Comparison of ENCODE assay signal across 14 mouse cellular contexts in genomic region chr2:74739869-74740268, GRCm38 (mm10). TPM values are rescaled to one million over a fixed set of nuclear protein-coding genes. Genes with fewer than 3 reads are reported as not detected.
A peak's percentile ranks its signal among the peaks of the same experiment; 100 is the strongest.
DNase-seq lines count a peak whose midpoint lies in the region; ATAC-seq and TF ChIP-seq lines count a peak whose summit lies in the region.
"Had no signal": no experiment of that assay in that cellular context is flagged by ENCODE, and none has a peak within 500 bp of the region (broad histone marks: within the 10 kb centered on the region; RNA-seq: fewer than 3 reads in every experiment).

No protein-coding gene starts in this region.

- H3K27ac ChIP-seq in kidney, embryonic 15.5 days = peak overlapping the region; percentile 96
- peak overlapping the region; percentile 99 for H3K27ac ChIP-seq in hindbrain, embryonic 13.5 days
- H3K27ac ChIP-seq in limb, embryonic 13.5 days = no peak overlapping the region
- no peak overlapping the region for H3K27ac ChIP-seq in midbrain, embryonic 13.5 days
- H3K27ac ChIP-seq: forebrain, embryonic 15.5 days had no signal

- TF ChIP-seq CTCF in lung, adult 2 months (IDR thresholded peaks at IDR 0.05; ENCODE audit: insufficient read depth, low read length) = no peak

- DNase-seq in kidney, adult 11 months = no peak
- peak; percentile 37 for DNase-seq in embryo, embryonic 9.5 days (ENCODE audit: extremely low spot score)
- no peak for DNase-seq in cerebellum, adult 9-11 months
- no peak for DNase-seq in lung, adult 2 months
- DNase-seq: layer of hippocampus, adult 9-11 months; lung, adult 18-20 months; right cerebral cortex, postnatal 14 days had no signal

- H3K4me2 ChIP-seq in kidney, embryonic 15.5 days = peak overlapping the region; percentile 77
- peak overlapping the region; percentile 83 for H3K4me2 ChIP-seq in hindbrain, embryonic 13.5 days
- peak overlapping the region; percentile 52 for H3K4me2 ChIP-seq in limb, embryonic 13.5 days (replicated peaks)
- no peak overlapping the region for H3K4me2 ChIP-seq in midbrain, embryonic 13.5 days (replicated peaks)
- H3K4me2 ChIP-seq: forebrain, embryonic 15.5 days had no signal

- H3K4me3 ChIP-seq in kidney, embryonic 15.5 days (replicated peaks) = peak overlapping the region; percentile 45
- H3K4me3 ChIP-seq in hindbrain, embryonic 13.5 days = peak overlapping the region; percentile 51
- H3K4me3 ChIP-seq in limb, embryonic 13.5 days = peak overlapping the region; percentile 22; the same call in 1 of the 2 replicates
- H3K4me3 ChIP-seq in lung, adult 2 months (replicated peaks; ENCODE audit: extremely low read depth, low read depth, low read length) = no peak overlapping the region
- no peak overlapping the region for H3K4me3 ChIP-seq in midbrain, embryonic 13.5 days (replicated peaks)
- H3K4me3 ChIP-seq: forebrain, embryonic 15.5 days had no signal

- 6% methylated on average over 14 of the region's 14 CpGs for WGBS in kidney, embryonic 15.5 days
- 3% methylated on average over 14 of the region's 14 CpGs for WGBS in hindbrain, embryonic 13.5 days
- 5% methylated on average over 14 of the region's 14 CpGs for WGBS in limb, embryonic 13.5 days
- 8% methylated on average over 14 of the region's 14 CpGs for WGBS in lung, adult 2 months
- WGBS in midbrain, embryonic 13.5 days = 2% methylated on average over 14 of the region's 14 CpGs

- no peaks in the 10 kb centered on the region for H3K36me3 ChIP-seq in kidney, embryonic 15.5 days
- peaks cover 10% of the 10 kb centered on the region; the same call in 1 of the 2 replicates for H3K36me3 ChIP-seq in hindbrain, embryonic 13.5 days
- H3K36me3 ChIP-seq in limb, embryonic 13.5 days = no peaks in the 10 kb centered on the region
- no peaks in the 10 kb centered on the region for H3K36me3 ChIP-seq in midbrain, embryonic 13.5 days
- H3K36me3 ChIP-seq: forebrain, embryonic 15.5 days had no signal

- no peak for TF ChIP-seq POLR2A in lung, adult 2 months (IDR thresholded peaks at IDR 0.05; ENCODE audit: borderline replicate concordance, extremely low read depth, low read depth, low read length)

- ATAC-seq in kidney, embryonic 15.5 days (replicated peaks; ENCODE audit: low FRiP score) = no peak
- no peak for ATAC-seq in hindbrain, embryonic 13.5 days (ENCODE audit: low FRiP score)
- no peak for ATAC-seq in limb, embryonic 13.5 days (ENCODE audit: low FRiP score, low read depth)
- ATAC-seq in midbrain, embryonic 13.5 days = no peak
- ATAC-seq: forebrain, embryonic 15.5 days; Patski had no signal

- no peaks in the 10 kb centered on the region for H3K9me3 ChIP-seq in kidney, embryonic 15.5 days (replicated peaks)
- no peaks in the 10 kb centered on the region for H3K9me3 ChIP-seq in hindbrain, embryonic 13.5 days
- H3K9me3 ChIP-seq in limb, embryonic 13.5 days = no peaks in the 10 kb centered on the region
- no peaks in the 10 kb centered on the region for H3K9me3 ChIP-seq in midbrain, embryonic 13.5 days
- H3K9me3 ChIP-seq: forebrain, embryonic 15.5 days had no signal

- H3K9ac ChIP-seq in kidney, embryonic 15.5 days = peak overlapping the region; percentile 53
- peak overlapping the region; percentile 96 for H3K9ac ChIP-seq in hindbrain, embryonic 13.5 days
- no peak overlapping the region for H3K9ac ChIP-seq in limb, embryonic 13.5 days
- no peak overlapping the region for H3K9ac ChIP-seq in midbrain, embryonic 13.5 days (replicated peaks)
- H3K9ac ChIP-seq: forebrain, embryonic 15.5 days had no signal

- H3K4me1 ChIP-seq in kidney, embryonic 15.5 days = peaks cover 73% of the 10 kb centered on the region
- H3K4me1 ChIP-seq in hindbrain, embryonic 13.5 days (replicated peaks) = peaks cover 42% of the 10 kb centered on the region
- peaks cover 32% of the 10 kb centered on the region for H3K4me1 ChIP-seq in limb, embryonic 13.5 days
- no peaks in the 10 kb centered on the region for H3K4me1 ChIP-seq in lung, adult 2 months (ENCODE audit: control insufficient read depth, insufficient read depth, low read length)
- peaks cover 4% of the 10 kb centered on the region; the same call in 1 of the 2 replicates for H3K4me1 ChIP-seq in midbrain, embryonic 13.5 days (replicated peaks)

- peaks cover 34% of the 10 kb centered on the region for H3K27me3 ChIP-seq in kidney, embryonic 15.5 days
- peaks cover 88% of the 10 kb centered on the region for H3K27me3 ChIP-seq in hindbrain, embryonic 13.5 days
- H3K27me3 ChIP-seq in limb, embryonic 13.5 days = peaks cover 99% of the 10 kb centered on the region
- H3K27me3 ChIP-seq in midbrain, embryonic 13.5 days = peaks cover 100% of the 10 kb centered on the region
- H3K27me3 ChIP-seq: Patski had no signal

RNA-seq across cellular contexts. Expression of gene Gm28230, which starts 13.3 kb away (rescaled TPM):
- polyA plus RNA-seq in kidney, embryonic 15.5 days (2015; fragmentation: Nextera tagmentation; extraction: Ambion mirVana) = 1.7 and 2.3 TPM in 2 replicates
- polyA plus RNA-seq in hindbrain, embryonic 13.5 days (2015; fragmentation: Nextera tagmentation; extraction: Ambion mirVana) = 1.3 and 1.5 TPM in 2 replicates
- polyA plus RNA-seq in limb, embryonic 13.5 days (2015; fragmentation: Nextera tagmentation; extraction: Ambion mirVana) = 0.08 and 0.26 TPM in 2 replicates
- 0.14 and 0.18 TPM in 2 replicates for polyA plus RNA-seq in lung, adult 2 months (2012; rRNA removed)
- polyA plus RNA-seq in midbrain, embryonic 13.5 days (2015; fragmentation: Nextera tagmentation; extraction: Ambion mirVana) = not detected in 2 replicates
- polyA plus RNA-seq: embryonic facial prominence, embryonic 11.5 days; forebrain, embryonic 15.5 days had no signal

RNA-seq across cellular contexts. Expression of gene Hoxd1, which starts 22.9 kb away (rescaled TPM):
- 1.2 and 1.5 TPM in 2 replicates for polyA plus RNA-seq in kidney, embryonic 15.5 days (2015; fragmentation: Nextera tagmentation; extraction: Ambion mirVana)
- polyA plus RNA-seq in hindbrain, embryonic 13.5 days (2015; fragmentation: Nextera tagmentation; extraction: Ambion mirVana) = 1.6 and 2.5 TPM in 2 replicates
- 0.61 and 0.69 TPM in 2 replicates for polyA plus RNA-seq in limb, embryonic 13.5 days (2015; fragmentation: Nextera tagmentation; extraction: Ambion mirVana)
- not detected in 2 replicates for polyA plus RNA-seq in lung, adult 2 months (2012; rRNA removed)
- 0.08 TPM in 1 of 2 replicates, not detected in the other for polyA plus RNA-seq in midbrain, embryonic 13.5 days (2015; fragmentation: Nextera tagmentation; extraction: Ambion mirVana)
- polyA plus RNA-seq: forebrain, embryonic 15.5 days; Patski had no signal

RNA-seq across cellular contexts. Expression of gene Hoxd4, which starts 28.1 kb away (rescaled TPM):
- polyA plus RNA-seq in kidney, embryonic 15.5 days (2015; fragmentation: Nextera tagmentation; extraction: Ambion mirVana) = 5.6 and 5.8 TPM in 2 replicates
- polyA plus RNA-seq in hindbrain, embryonic 13.5 days (2015; fragmentation: Nextera tagmentation; extraction: Ambion mirVana) = 4.1 and 4.2 TPM in 2 replicates
- polyA plus RNA-seq in limb, embryonic 13.5 days (2015; fragmentation: Nextera tagmentation; extraction: Ambion mirVana) = 0.32 and 0.55 TPM in 2 replicates
- 0.63 and 1.4 TPM in 2 replicates for polyA plus RNA-seq in lung, adult 2 months (2012; rRNA removed)
- not detected in 2 replicates for polyA plus RNA-seq in midbrain, embryonic 13.5 days (2015; fragmentation: Nextera tagmentation; extraction: Ambion mirVana)
- polyA plus RNA-seq: forebrain, embryonic 15.5 days had no signal

RNA-seq across cellular contexts. Expression of gene Hoxd3, which starts 28.1 kb away (rescaled TPM):
- polyA plus RNA-seq in kidney, embryonic 15.5 days (2015; fragmentation: Nextera tagmentation; extraction: Ambion mirVana) = 15.2 and 15.9 TPM in 2 replicates
- 76.0 and 82.5 TPM in 2 replicates for polyA plus RNA-seq in hindbrain, embryonic 13.5 days (2015; fragmentation: Nextera tagmentation; extraction: Ambion mirVana)
- 0.84 and 0.88 TPM in 2 replicates for polyA plus RNA-seq in limb, embryonic 13.5 days (2015; fragmentation: Nextera tagmentation; extraction: Ambion mirVana)
- 0.09 TPM in 2 replicates for polyA plus RNA-seq in lung, adult 2 months (2012; rRNA removed)
- polyA plus RNA-seq in midbrain, embryonic 13.5 days (2015; fragmentation: Nextera tagmentation; extraction: Ambion mirVana) = 0.17 TPM in 2 replicates
- polyA plus RNA-seq: forebrain, embryonic 15.5 days had no signal

RNA-seq across cellular contexts. Expression of gene Hoxd8, which starts 35.5 kb away (rescaled TPM):
- 36.4 and 40.8 TPM in 2 replicates for polyA plus RNA-seq in kidney, embryonic 15.5 days (2015; fragmentation: Nextera tagmentation; extraction: Ambion mirVana)
- 0.79 and 1.5 TPM in 2 replicates for polyA plus RNA-seq in hindbrain, embryonic 13.5 days (2015; fragmentation: Nextera tagmentation; extraction: Ambion mirVana)
- 7.3 and 7.5 TPM in 2 replicates for polyA plus RNA-seq in limb, embryonic 13.5 days (2015; fragmentation: Nextera tagmentation; extraction: Ambion mirVana)
- polyA plus RNA-seq in lung, adult 2 months (2012; rRNA removed) = 0.49 and 0.67 TPM in 2 replicates
- 0.08 TPM in 1 of 2 replicates, not detected in the other for polyA plus RNA-seq in midbrain, embryonic 13.5 days (2015; fragmentation: Nextera tagmentation; extraction: Ambion mirVana)

Comparison
In these comparisons a context has a peak if more than half of its experiments do, and no peak if none do; other contexts are left out.
1. H3K27ac ChIP-seq: peak in kidney, embryonic 15.5 days (single experiment) and hindbrain, embryonic 13.5 days (single experiment); none in limb, embryonic 13.5 days (single experiment) and midbrain, embryonic 13.5 days (single experiment).
2. H3K4me3 ChIP-seq: peak in kidney, embryonic 15.5 days (single experiment), hindbrain, embryonic 13.5 days (single experiment) and limb, embryonic 13.5 days (single experiment); none in lung, adult 2 months (single experiment) and midbrain, embryonic 13.5 days (single experiment).
3. H3K9ac ChIP-seq: peak in kidney, embryonic 15.5 days (single experiment) and hindbrain, embryonic 13.5 days (single experiment); none in limb, embryonic 13.5 days (single experiment) and midbrain, embryonic 13.5 days (single experiment).